Mouse (Mus musculus) granulocyte monocyte progenitor cell, adult 5-6 weeks (primary cell): Measurements from ENCODE around the gene Patl2. TPM values are rescaled to one million over a fixed set of nuclear protein-coding genes. Genes with fewer than 3 reads are reported as not detected.

Experiments used
- ATAC-seq: replicated peaks from 2 replicates; pipeline ENCODE4 v1.8.0; 2016; ENCODE audit warnings: mild to moderate bottlenecking, moderate TSS enrichment, inconsistent platforms; ENCODE audit not compliant: poor library complexity, severe bottlenecking
- total RNA-seq, 2 experiments: library from RNA; stranded (forward) in 1 of 2; stranded (reverse) in 1 of 2; fragments of 200-712, 200-1000 nt in 1 of 2; fragments of >200 nt in 1 of 2; fragmentation: Nextera tagmentation in 1 of 2; gene quantifications; 2 replicates each; pipeline ENCODE4 v1.2.3; 2014 to 2017

The Patl2 gene
- total RNA-seq, 2 experiments from 2014 or later = not detected

DNA sequence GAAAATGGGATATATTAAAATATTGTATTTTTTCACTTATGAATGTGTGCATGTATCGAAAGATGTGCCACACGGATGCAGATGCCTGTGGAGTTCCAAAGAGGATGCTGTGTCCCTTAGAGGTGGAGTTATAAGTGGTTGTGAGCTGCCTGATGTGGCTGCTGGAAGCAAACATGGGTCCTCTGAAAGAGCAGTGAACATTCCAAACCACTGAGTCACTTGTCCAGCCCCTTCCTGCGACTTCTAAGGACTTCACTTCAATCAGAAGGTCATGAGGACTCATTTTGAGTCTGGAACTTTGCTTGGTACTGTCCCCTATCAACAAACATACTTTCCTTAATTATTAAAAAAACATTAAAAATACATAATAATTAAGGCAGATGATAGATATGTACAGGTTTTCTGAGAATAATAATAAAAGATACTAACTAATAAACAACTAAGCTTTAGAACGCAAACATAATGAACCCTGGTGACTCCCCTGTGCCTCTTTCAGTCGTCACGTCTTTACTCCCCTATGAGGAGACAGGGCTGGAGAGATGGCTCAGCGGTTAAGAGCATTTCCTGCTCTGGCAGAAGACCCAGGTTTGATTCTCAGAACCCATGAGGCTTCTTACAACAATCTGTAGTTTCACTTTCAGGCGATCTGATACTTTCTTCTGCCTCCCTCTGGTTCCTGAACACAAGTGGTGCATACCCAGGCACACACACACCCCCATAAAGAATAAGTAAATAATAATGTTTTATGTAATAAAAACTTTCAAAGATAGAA, 5.8 kb downstream of the Patl2 start:
- ATAC-seq = peak; percentile 23; the same call in 1 of the 2 replicates

DNA sequence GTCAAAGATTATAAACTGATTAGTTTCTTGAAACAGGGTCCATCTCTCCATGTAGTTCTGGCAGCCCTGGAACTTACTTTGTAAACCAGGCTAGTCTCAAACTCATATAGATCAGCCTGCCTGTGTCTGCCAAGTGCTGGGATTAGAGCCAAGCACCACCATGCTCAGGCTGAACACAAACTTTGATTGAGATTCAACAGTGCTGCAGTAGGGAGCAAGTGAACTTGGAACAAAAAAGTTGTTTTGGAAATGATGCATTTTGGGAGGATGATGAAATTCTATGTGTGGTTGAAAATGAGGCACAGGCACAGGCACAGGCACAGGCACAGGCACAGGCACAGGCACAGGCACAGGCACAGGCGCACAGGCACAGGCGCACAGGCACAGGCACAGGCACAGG, 13.8 kb downstream of the Patl2 start:
- no peak for ATAC-seq

DNA sequence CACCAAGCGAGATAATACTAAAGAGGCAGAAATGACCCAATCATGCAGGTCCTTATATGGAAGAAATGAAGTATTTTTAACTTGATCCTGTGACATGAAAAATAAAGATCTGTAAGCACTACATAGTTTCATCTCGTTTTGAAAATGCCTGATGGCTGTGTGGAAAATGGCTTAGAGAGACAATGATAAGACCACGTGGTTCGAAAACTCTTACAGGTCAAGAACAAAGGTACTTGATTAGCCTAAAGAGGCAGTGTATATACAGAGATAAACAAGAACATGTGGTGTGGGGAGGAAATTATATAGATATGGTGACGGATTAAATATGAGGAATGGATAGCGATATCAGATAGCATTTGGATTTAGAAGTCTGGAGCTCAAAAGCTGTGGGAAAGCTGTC, 14.7 kb downstream of the Patl2 start:
- ATAC-seq = no peak

DNA sequence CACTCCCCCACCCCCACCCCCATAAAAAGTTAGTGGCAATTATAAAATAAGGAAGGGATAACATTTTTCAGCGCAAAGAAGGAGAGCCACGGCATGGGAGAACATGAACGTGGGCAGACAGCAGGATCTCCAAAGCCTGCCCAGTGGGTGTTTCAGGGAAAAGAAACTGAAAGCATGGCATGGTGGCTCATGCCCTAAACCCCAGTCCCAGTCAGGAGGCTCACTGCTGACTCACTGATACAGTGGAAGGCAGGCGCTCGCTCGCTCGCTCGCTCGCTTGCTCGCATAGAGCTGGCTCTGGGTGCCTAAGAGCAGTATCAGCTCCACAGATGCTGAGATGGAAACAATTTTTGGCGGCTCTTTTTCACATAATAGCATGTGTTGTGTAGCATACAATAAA, 21.7 kb downstream of the Patl2 start:
- peak; percentile 88 for ATAC-seq

DNA sequence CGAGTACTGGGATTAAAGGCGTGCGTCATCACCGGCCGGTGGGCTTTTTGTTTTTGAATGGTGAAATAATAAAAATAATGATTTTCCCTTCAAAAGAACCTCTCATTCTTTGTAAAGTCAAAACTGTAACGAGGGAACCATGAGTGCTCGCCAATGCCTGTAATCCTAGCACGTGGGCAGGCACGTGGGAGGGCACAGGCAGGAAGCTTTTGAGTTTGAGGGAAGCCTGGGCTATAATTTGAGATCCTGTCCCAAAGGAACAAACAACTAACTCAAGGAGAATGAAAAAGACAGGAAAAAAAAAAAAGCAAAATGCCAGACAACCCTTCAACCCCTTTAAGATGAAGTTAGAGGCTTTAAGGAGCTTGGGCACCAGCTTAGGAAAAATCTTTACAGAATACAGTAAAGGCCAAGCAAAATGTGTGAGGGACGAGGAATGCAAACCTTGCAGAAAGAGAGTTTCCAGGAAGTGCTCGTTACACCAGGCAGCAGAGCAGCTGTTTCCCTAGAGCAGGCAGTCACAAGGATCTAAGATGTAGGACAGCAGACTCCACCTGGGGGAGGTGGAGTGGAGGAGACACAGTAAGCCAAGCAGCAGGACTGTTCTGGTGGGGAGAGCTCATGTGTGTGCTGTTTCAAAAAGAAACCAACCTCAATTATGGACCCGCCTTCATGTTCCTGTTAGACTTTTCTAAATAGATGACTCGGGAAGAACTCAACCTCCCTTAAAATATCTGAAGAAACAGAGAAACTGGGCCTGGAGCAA, 22.4 kb downstream of the Patl2 start:
- ATAC-seq = peak; percentile 41

DNA sequence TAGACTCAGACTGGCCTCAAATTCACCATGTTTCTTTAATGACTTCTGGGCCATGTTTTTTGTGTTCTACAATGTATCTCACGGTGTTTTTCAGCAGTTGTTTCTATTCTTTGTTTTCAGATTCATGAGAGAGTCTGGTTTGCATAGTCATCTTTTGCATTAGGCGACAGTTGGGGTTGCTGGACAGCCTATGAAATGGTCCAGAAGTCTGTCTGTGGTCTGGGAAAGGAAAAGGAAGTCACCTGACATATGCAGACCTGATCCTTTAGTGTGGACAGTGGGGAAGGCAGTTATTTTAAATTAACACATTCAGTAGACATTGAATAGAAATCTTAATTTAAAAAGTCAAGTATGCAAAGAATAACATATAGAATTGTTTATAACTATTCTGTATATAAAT, 23.5 kb downstream of the Patl2 start:
- 0 out of 2 replicates have a peak, but pooled peaks have one; percentile 19 for ATAC-seq

DNA sequence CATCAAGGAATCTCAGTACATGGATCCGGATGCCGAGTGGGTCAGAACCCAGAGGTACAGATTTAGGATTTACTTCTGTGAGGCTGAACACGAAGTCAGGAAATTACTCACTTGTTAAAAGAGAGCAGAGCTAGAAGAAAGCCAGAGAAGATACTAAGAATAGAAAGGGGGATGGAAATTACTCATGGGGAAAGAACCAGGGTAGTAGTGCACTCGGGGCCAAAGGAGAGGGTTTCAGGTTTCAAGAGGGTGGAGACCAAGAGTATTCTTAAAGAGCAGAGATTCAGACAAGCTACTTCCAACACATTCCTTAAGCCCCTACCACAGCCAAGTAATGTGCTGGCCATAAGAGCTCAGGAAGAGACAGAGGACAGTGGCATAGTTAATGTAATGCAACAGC, 24.4 kb downstream of the Patl2 start:
- no peak for ATAC-seq

DNA sequence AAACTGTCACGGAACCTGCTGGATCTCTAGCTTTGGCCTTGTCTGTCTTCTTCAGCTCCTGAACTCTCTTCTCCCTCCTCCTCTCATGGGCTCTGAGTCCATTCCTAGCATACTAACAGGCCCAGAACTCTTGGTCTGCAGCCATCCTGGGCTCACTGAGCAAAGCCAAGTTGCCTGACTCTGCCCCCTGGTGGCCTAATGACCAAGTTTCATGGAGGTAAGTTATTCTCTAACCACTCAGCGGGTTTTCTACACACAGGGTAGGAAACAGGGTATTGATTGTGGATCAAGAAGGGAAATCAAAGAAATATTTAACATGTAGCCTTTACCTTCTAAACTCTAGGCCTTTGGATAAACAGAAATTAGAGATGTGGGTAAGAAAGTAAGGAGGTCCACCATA, 25.3 kb downstream of the Patl2 start, which contains the start of gene Trim69:
Gene Trim69, plus strand, starts transcription at position 21 of the 400 bp plus-strand sequence.
- peak; percentile 51 for ATAC-seq

DNA sequence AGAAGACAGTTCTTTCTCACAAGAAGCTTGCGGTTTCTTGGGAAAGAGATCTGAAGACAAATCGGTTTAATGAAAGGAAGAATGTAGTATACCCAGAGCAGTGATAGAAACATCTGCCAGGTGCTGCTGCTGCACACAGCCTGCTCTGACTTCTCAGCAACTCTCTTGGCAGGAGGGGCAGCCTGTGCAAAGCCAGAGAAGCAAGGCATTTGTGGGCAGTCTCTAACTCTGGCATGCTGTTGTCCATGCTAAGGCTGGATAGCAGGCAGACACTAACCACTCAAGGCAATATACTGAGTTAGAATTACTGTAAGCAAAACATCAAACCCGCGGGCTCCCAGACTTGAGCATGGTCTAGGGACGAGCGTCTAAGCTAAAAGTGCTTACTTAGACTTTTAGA, 26.3 kb downstream of the Patl2 start:
- ATAC-seq = no peak

DNA sequence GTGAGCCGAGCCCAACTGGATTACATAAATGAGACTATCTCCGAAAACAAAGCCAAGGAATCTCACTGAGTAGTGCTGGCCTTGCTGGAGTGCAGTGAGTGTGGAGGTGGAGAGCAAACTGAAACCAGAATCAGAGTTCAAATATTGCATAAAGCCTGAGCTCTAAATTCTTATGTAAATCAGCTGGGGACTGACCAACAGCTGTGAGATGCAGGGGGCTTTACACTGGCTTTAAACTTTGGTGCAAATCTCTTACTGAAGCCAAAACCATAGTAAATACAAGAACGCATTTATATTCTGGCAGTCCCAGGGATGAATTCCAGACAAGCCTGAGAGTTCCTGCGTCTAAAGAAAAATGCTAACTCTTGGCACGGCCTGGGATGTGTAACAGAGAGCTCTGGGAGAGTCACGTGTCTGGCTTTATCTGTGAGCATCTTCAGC, 27.6 kb downstream of the Patl2 start:
- no peak for ATAC-seq

DNA sequence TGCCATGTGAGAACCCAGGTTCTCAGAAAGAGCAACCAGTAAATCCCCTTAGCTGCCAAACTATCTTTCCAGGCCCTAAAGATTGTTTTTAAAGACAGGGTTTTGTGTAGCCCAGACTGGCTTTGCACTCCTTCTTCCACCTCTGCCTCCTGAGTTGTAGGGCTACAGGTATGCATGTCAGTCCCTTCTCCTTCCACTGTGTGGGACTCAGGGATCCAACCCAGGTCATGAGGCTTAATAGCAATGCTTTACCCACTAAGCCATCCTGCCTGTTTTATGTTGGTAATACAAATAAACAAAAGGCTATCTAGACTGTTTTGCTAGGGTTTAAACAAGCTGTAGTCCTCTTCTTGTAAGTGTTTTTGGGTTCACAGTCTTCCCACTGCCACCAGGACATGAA, 28.4 kb downstream of the Patl2 start:
- no peak for ATAC-seq

DNA sequence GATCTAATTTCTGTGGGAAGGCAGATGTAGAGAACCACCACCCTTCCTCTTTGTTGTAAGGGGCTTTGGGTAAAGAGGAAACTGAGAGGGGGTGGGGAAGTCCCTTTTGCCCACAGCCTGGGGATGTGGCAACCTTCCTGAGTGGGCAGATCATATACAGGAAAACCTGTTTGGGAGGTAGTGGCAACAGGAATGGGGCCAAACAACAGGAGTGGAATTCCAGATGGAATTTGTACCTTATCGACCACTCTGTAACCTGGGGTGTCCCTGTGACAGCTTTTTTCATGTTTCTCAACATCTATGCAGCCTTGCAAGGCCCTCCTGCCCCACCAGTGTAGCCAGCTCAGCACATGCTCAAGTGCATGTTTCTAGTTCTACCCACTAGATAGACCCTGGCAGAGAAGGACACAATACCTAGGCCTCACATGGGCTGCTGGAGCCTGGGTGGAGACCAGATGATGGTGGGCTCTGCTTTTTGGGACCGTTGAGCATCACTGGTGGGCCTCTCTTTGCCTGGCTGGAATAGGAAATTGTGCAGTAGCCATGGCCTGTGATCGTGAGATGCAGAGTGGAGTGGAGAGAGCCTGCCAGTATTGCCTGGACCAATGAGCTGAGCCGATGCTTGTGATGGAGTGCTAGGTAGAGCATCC, 29.8 kb downstream of the Patl2 start:
- ATAC-seq = peak; percentile 81

DNA sequence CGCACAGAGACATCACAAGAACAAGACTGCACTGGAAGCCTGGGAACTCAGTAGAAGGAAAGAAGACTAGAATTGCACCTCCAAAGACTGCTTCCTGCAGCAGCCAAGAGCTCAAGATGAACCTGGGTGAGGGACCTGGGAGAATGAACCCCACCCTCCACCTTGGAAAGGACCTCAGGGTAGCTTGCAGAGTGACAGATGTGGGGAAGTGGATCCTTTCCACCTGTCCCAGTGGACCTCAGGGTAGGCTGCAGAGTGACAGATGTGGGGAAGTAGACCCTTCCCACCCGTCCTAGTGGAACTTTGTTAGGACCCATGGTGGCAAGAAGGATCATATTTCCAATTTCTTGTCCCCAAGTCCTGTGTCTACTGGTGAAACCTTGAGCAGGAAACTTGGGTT, 30.7 kb downstream of the Patl2 start:
- ATAC-seq = no peak

DNA sequence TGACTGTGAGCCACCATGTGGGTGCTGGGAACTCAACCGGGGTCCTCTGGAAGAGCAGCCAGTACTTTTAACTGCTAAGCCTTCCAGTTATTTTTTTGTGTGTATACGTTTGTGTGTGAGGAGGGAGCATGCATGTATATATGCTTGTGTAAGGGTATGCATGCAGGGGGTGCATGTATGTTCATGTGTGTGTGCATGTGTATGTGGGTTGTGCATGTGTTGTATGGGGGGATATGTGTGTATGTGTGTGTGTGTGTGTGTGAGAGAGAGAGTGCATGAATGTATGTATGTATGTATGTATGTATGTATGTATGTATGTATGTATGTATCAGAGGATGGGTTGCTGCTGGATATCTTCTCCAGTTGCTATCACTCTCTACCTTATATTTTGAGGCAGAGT, 31.5 kb downstream of the Patl2 start:
- no peak for ATAC-seq

DNA sequence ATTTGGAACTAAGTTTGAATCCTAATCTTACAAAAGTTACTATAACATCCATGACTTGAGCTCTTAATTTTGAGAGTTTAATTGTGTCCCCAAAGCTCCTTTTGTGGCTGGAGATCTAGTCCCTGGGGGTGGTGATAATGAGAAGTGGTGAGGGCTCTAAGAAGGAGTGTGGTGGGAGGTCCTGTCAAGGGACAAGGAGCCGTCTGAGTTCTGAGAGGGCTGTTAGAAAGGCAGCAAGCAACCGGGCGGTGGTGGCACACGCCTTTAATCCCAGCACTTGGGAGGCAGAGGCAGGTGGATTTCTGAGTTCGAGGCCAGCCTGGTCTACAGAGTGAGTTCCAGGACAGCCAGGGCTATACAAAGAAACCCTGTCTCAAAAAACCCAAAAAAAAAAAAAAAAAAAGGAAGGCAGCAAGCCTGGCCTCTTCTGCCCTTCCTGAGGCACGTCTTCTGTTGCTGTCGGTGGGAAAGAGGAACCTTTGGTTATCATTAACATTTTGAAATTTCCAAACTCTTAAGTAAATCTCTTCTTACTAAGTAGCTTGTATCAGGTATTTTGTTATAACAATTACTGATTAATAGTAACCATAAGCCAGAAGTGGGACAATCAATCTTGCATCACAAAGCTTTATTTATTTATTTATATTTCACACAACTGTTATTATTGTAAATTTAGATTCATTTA, 32.2 kb downstream of the Patl2 start:
- peak; percentile 47 for ATAC-seq

DNA sequence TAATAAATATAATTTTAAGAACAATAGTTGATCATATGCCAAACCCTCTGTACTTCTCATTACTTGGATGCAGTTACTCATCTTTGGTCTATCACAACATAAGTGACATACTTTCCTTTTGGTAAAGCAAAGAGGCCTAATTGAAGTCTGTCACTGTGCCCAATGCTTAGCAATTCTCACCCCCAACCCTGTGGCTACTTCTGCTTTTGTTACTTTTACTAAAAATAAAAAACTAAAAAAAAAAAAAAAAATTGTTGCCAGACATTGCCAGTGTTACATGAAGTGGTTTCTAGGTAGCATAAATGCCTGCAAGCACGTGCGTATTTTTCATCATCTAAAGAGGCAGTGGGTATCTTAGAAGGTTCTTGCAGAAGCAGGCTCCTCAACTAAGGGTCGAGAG, 33.1 kb downstream of the Patl2 start:
- ATAC-seq = peak; percentile 9; the same call in 1 of the 2 replicates

DNA sequence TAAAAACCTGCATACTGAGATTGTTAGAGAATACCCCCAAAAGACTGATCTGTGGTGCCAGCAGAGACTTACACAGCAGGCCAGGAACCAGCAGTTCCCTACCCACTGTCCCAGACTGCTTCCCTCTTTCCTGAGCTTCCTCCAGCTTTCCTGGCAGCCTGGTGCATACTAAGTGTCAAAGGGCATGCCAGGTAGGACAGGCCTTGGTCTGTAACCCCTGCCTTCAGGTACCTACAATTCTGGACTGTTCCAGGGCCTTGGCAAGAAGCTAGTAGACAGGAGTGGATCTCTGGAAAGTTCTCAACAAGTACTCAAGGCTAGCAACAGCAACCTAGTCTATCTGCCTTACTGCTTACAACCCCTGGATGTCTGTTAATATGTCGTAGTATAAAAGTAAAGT, 34.8 kb downstream of the Patl2 start:
- no peak for ATAC-seq

DNA sequence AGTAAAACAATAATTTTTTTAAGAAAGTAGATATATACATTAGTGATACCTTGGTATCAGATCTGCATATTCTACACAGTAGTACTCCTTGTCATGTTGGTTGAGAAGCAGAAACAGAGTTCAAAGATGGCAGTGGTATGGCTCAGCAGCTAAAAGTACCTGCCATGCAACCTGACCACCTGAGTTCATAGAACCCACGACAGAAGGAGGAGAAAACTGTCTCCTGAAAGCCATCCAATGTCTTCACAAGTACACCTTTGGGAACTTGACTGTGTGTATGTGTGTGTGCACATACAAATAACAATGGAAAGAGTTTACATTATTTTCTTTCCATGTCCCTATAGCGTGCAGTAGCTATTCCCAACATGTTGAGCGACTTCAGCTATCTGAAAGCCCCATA, 36.3 kb downstream of the Patl2 start:
- ATAC-seq = no peak

DNA sequence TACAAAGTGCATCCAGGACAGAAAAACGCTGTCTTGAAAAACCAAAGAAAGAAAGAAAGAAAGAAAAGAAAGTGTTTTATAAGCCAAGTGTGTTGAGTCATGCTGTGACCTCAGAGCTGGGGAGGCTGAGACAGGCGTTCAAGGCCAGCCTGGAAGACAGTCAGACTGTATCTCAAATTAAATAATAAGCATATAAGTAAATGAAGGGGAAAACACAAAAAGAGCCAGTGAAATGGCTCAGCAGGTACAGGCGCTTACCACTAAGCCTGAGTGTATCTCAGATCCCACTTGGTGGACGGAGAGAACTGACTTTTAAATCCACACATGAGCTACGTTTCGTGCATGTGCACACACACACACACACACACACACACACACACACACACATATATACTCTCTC, 36.7 kb downstream of the Patl2 start:
- no peak for ATAC-seq

DNA sequence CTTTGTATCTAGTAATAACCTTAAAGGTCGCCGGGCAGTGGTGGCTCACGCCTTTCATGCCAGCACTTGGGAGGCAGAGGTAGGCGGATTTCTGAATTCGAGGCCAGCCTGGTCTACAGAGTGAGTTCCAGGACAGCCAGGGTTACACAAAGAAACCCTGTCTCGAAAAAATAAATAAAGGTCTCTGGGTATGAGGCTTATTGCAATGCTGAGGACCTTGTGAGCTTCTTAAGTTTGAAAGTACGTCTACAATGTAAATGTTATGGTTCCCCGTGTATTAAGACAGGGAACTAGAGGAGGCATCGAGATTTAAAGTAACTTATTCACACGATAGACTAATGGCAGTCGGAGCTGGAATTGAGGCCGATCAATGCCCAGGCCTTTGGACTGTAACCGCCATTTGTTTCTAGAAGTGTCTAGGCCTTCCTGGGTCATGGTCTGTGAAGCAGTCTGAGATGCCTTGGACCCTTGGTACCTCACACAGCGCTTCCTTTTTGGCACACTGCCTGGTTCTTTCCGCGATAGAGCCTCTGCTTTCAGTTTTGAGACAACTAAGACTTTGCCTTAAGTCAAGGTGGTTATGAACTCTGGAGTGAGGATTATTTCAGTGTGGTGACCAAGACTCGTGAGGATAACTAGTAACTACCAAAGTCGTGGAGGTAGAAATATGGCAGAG, 37.6 kb downstream of the Patl2 start:
- ATAC-seq = peak; percentile 22
